Mouse (Mus musculus) kidney, adult 9 months (tissue): ENCODE measurements around the gene Kpnb1.
"Not testable (repeated sequence)": the region's sequence is repeated elsewhere in the genome, so short reads cannot be mapped to it uniquely, and the experiment has no call there.

Experiments
- DNase-seq: peaks from one replicate; pipeline ENCODE4 v3.0.0; 2022

Kpnb1 gene

GRCm38 (mm10) chr11:97187764-97188642, at the start of gene Kpnb1:
Gene Kpnb1, minus strand, starts transcription at chr11:97187881.
- peak; percentile 99 for DNase-seq

- DNase-seq, result no peak
These were observed 44.8 kb upstream of the Kpnb1 start for GRCm38 (mm10) chr11:97232436-97232835.

DNA sequence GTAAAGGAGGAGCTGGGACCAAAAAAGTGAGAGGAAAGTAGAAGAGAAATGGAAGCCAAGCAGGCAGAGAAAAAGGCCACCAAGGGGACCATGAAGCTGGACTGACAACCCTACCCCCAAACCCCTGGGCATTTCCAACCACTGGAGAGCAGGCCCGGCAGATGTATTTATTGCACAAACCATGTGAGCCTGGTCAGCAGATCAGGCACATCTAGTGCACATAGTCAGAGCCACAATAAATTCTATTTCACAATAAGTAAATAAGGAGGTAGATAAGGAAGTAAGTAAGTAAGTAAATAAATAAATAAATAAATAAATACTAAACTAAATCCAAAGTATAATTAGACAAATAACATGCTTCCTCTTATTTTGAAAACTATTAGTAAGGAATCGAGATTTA, 41.7 kb upstream of the Kpnb1 start:
- DNase-seq, result no peak

DNA sequence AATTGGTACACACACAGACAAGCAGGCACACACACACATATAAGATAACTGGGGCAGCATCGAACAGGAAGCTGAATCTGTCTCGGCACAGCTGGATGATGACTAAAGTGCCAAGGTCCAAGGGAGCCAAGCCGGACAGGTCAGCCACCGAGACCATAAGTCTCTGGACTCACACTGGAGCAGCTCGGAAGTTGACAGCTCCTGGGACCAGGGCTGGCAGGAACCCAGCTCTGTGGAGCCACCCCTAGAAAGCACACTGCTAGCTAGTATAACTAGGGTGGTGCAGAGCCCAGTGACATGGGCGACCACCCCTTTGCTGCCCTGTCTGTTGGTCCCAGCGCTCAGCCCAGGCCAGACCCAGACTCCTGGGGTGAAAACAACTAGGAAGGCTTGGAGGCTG, 41.3 kb upstream of the Kpnb1 start:
- DNase-seq, result no peak

GRCm38 (mm10) chr11:97226131-97226530, 38.5 kb upstream of the Kpnb1 start:
- no peak for DNase-seq

DNA sequence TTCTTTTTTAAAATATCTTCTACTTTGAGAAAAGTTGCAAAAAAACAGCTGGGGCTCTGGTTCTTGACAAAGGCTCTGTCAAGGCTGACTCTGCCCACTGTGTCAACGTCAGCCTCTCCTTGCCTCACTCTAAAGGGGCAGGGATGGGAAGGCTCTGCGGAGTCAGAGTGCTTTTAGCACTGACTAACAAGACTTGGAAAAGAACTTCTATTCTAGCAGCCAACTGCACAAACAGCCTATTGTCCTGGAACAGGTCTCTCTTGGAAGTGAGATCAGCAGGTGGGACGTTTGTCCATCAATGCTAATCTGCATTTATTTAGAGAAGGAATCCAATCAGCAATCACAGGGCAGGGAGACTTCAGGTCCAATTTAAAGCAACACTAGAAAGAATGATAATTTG, 35.8 kb upstream of the Kpnb1 start:
- no peak for DNase-seq

- no peak for DNase-seq
These were observed 33.9 kb upstream of the Kpnb1 start for GRCm38 (mm10) chr11:97221611-97222010.

GRCm38 (mm10) chr11:97220211-97220610, 32.5 kb upstream of the Kpnb1 start:
- DNase-seq, result no peak

DNA sequence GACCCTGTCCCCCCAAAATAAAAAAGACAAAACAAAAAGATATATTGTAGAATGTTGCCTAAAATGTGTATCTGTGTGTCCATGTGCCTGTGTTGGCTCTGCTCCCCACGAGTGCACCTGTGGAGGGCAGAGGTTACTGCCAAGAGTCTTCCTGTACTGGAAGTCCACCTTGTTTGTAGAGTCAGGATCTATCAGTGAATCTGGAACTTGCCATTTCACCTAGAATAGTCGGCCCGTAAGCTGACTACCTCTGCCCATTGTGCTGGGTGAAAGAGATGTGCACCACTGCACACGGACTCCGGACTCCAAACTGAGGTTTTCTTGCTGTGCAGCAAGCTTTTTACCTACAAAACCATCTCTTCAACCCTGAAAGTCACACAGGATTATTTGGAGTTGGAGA, 26.7 kb upstream of the Kpnb1 start:
- DNase-seq, result peak; percentile 61

GRCm38 (mm10) chr11:97210728-97211400, 23.2 kb upstream of the Kpnb1 start:
- DNase-seq, result peak; percentile 85

- no peak for DNase-seq
These were observed 19.3 kb upstream of the Kpnb1 start for GRCm38 (mm10) chr11:97207011-97207422.

- DNase-seq, result no peak
These were observed 11.8 kb upstream of the Kpnb1 start for GRCm38 (mm10) chr11:97199519-97199918.

DNA sequence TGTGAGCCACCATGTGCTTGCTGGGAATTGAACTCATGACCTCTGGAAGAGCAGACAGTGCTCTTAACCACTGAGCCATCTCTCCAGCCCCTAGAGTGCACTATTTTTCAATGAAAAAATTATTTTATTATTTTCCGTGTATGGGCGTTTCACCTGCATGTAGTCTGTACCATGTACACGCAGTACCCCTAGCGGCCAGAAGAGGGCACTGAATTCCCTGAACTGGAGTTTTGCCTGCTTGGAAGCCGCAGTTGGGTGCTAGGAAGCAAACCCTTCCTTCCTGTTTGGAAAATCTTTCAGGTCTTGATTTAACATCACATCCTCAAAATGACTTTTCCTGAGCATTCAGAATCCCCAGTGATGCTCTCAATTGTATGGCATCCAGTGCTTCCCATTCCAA, 10.9 kb upstream of the Kpnb1 start:
- DNase-seq, result peak; percentile 66

- no peak for DNase-seq
These were observed 9.3 kb upstream of the Kpnb1 start for GRCm38 (mm10) chr11:97197021-97197420.

DNA sequence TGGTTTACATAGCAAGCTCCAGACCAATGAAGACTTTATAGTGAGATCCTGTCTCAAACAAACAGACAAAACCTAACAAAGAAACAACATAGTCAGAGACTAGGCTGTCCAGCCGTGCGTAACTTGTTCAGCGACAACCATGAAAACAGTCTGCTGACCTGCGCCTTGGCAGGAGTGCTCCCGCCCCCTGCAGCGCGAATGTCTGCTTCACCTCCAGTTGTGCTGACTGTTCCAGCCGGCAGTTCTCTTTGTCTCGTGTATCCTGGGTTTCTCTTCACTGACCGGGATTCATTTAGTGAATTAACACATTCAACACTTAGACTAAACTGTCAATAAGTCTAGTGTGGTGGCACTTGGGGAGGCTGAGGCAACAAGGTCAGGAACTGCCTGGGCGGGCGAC, 8.9 kb upstream of the Kpnb1 start:
- peak; percentile 47 for DNase-seq

DNA sequence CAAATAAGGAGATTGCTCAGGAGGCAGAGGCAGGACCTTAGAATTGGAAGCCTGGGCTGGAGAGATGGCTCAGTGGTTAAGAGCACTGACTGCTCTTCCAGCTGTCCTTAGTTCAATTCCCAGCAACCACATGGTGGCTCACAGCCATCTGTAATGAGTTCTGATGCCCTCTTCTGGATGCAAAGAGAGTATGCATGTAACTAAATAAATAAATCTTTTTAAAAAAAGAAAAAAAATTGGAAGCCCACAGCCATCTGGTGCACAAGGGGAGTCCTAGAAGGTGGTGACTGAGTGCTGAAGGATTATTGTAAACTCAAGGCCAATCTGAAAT, 4.9 kb upstream of the Kpnb1 start:
- no peak for DNase-seq

- no peak for DNase-seq
These were observed 4.4 kb upstream of the Kpnb1 start for GRCm38 (mm10) chr11:97191915-97192620.

GRCm38 (mm10) chr11:97190992-97191391, 3.3 kb upstream of the Kpnb1 start:
- no peak for DNase-seq

DNA sequence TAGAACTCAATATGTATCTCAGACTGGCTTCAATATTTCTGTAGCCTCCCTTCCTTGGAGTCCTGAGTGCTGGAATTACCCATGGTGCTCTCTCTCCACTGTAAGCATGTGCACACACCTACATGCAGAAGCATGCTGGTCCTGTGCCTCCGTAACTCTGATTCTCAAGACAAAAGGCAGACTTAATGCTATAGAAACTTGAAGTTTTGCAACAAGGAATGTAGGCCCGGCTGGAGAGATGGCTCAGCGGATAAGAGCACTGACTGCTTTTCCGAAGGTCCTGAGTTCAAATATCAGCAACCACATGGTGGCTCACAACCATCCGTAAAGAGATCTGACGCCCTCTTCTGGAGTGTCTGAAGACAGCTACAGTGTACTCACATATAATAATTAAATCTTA, 2.0 kb upstream of the Kpnb1 start:
- not testable (repeated sequence) for DNase-seq

DNA sequence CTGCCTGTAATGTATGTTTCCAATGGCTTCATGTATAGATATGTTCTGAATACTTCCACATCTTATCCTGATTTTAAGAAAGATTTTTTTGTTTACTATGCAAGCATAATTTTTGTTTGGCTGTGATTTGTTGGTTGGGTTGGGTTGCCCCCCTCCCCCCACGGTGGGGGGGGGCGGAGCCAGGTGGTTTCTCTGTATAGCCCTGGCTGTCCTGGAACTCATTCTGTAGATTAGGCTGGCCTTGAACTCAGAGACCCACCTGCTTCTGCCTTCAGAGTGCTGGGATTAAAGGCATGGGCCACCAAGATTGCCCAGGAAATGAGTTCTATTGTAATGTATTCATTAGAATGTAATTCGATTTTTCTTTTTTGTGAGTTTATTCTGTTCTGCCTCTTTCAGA, 1.6 kb upstream of the Kpnb1 start:
- DNase-seq, result no peak

DNA sequence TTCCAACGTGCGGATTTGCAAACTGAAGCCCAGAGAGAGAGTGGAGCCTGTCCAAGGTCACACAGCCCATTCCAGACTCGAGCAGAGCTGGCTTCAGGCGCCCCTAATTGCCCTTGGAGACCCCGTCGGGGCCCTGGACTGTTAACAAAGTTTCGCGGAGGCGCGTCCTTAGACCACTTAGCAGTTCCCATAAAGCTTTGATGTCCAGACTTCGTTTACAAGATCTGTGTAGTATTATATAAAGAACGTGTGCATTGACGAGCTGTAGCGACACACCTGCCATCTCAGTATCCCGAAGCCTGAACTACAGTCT, 918 bp upstream of the Kpnb1 start:
- no peak for DNase-seq

DNA sequence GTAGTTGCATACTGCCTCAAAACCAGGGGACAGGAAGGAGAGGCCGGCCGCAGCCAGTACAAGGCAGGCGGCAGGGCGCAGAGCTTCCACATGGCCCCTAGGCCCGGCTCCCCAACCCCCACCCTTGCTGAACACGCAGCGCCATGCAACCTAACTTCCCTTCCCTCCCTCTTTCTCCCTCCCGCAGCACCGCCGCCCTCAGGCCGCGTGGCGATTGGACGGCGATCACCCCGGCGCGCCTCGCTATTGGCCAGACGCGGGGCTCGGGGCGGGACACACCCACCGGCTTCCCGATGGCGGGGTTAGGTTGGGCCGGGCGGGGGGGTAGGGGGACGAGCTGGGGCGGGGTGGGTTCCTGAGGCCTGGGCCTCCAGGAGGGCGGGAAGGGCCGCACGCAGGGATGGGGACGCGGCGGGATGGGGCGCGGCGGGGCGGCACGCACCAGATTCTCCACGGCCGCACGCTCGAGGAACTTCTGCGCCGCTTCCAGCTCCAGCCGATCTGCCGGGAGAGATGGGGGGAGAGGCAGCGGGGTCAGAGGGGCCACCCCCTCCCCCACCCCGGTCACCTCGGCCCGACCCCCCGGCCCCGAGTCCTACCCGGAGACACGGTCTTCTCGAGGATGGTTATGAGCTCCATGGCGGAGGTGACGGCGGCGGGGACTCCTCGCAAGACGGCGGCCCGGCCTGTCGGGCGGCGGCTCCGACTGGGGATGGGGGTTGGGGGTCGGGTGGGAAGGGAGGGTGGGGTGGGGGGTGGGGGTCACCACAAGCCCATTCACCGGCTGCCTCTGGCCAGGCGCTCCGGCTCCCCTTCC, 526 bp downstream of the Kpnb1 start:
- DNase-seq, result peak; percentile 97
